Mouse (Mus musculus) liver, adult 2 months (tissue): ENCODE results near the gene Tmem132b. TPM values are rescaled to one million over a fixed set of nuclear protein-coding genes. Genes with fewer than 3 reads are reported as not detected.
"Not testable (repeated sequence)": the region's sequence is repeated elsewhere in the genome, so short reads cannot be mapped to it uniquely, and the experiment has no call there.

ENCODE experiments used
- DNase-seq: peaks from one replicate; pipeline ENCODE4 v3.0.0-alpha.2; 2011; ENCODE audit warnings: low read depth, low spot score; ENCODE audit errors: extremely low read depth
- H3K27ac ChIP-seq: fragments of 200-500 bp; replicated peaks from 2 replicates; pipeline ENCODE4 v1.5.1; 2012; ENCODE audit warnings: low read depth, mild to moderate bottlenecking, control low read depth, inconsistent platforms, low read length; ENCODE audit not compliant: insufficient read depth
- H3K27me3 ChIP-seq: fragments of 200-500 bp; 2 replicates; pipeline ENCODE4 v1.6.1; 2012; ENCODE audit warnings: mild to moderate bottlenecking, moderate library complexity, low read length, inconsistent platforms; ENCODE audit not compliant: control insufficient read depth, insufficient read depth
- H3K36me3 ChIP-seq: fragments of 200-500 bp; 2 replicates; pipeline ENCODE4 v1.6.1; 2012; ENCODE audit warnings: low read length, inconsistent platforms; ENCODE audit not compliant: control insufficient read depth, insufficient read depth
- H3K4me1 ChIP-seq: fragments of 200-500 bp; 2 replicates; pipeline ENCODE4 v1.6.1; 2011; ENCODE audit warnings: low read length; ENCODE audit not compliant: control insufficient read depth, insufficient read depth
- H3K4me3 ChIP-seq: fragments of 200-500 bp; 2 replicates; pipeline ENCODE4 v1.5.1; 2011; ENCODE audit warnings: low read depth, mild to moderate bottlenecking, control low read depth, low read length, moderate library complexity; ENCODE audit not compliant: insufficient read depth
- H3K79me2 ChIP-seq: fragments of 200-500 bp; 2 replicates; pipeline ENCODE4 v1.6.1; 2012; ENCODE audit warnings: inconsistent platforms, mild to moderate bottlenecking, low read length, moderate library complexity; ENCODE audit not compliant: control insufficient read depth, insufficient read depth
- H3K9ac ChIP-seq: fragments of 200-500 bp; 2 replicates; pipeline ENCODE4 v1.6.1; 2012; ENCODE audit warnings: low read depth, mild to moderate bottlenecking, control low read depth, inconsistent platforms, low read length
- CTCF ChIP-seq: fragments of 200-500 bp; IDR thresholded peaks from 2 replicates; pipeline ENCODE4 v1.5.1; 2011; ENCODE audit warnings: low read depth, low read length, control low read depth
- POLR2A ChIP-seq: fragments of 200-500 bp; IDR thresholded peaks from 2 replicates; pipeline ENCODE4 v1.6.1; 2011; ENCODE audit warnings: low read length, control low read depth; ENCODE audit not compliant: insufficient read depth; ENCODE audit errors: extremely low read depth
- WGBS: fragments of 180-500 bp; shearing (Covaris S2); methylation state at CpG from one replicate; pipeline ENCODE4 v1.1.7; 2018; 5-methylcytosine and 5-hydroxymethylcytosine counted together
- polyA plus RNA-seq: library from polyadenylated mRNA; depleted of rRNA; stranded (reverse); fragments of >200 nt; gene quantifications from 2 replicates; pipeline ENCODE4 v1.2.3, GENCODE M21; 2012
- total RNA-seq: library from RNA; depleted of rRNA; stranded (reverse); fragments of >200 nt; gene quantifications from 2 replicates; pipeline ENCODE4 v1.2.3, GENCODE M21; 2014

The Tmem132b gene
- total and polyA plus RNA-seq, 2 experiments: not detected

- WGBS: 91% methylated on average over 11 of the region's 11 CpGs
- Histone ChIP-seq H3K79me2 (no peaks in the 10 kb centered on the region; the same call in 1 of the 2 replicates), H3K36me3 (peaks cover 42% of the 10 kb centered on the region), H3K4me3 (no peak overlapping the region), H3K27ac (peak overlapping the region; percentile 35; the same call in 1 of the 2 replicates), H3K4me1 (peaks cover 36% of the 10 kb centered on the region), H3K27me3 (no peaks in the 10 kb centered on the region), H3K9ac (no peak overlapping the region)
- DNase-seq: no peak
- TF ChIP-seq CTCF: no peak
Observed at GRCm38 (mm10) chr5:125487375-125488115, 44.0 kb upstream of the Tmem132b start.

- H3K79me2 ChIP-seq: no peaks in the 10 kb centered on the region; the same call in 1 of the 2 replicates
- peaks cover 31% of the 10 kb centered on the region for H3K4me1 ChIP-seq
- peak overlapping the region; percentile 35; the same call in 1 of the 2 replicates for H3K27ac ChIP-seq
- TF ChIP-seq POLR2A: no peak
- peak; percentile 33; the same call in 1 of the 2 replicates for TF ChIP-seq CTCF
- no peaks in the 10 kb centered on the region for H3K27me3 ChIP-seq
- H3K9ac ChIP-seq: no peak overlapping the region
- no peak for DNase-seq
- WGBS: 72% methylated on average over 4 of the region's 4 CpGs
- H3K4me3 ChIP-seq: no peak overlapping the region
- peaks cover 42% of the 10 kb centered on the region for H3K36me3 ChIP-seq
Observed at GRCm38 (mm10) chr5:125488116-125488455, 43.5 kb upstream of the Tmem132b start.

DNA sequence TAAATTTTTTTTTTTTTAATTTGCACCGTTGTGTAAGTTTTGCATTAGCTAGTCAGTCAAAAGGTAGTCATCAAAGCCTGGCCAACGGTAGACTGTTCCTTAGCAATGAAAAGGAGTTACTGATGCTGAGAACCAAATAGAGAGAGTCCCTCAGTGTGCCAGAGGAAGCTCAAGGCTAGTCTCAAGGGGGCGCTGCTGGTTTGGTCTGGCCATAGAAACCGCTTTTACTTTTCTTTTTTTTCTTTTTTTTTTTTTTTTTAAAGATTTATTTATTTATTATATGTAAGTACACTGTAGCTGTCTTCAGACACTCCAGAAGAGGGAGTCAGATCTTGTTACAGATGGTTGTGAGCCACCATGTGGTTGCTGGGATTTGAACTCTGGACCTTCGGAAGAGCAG lies 42.6 kb upstream of the Tmem132b start:
- not testable (repeated sequence) for H3K27ac ChIP-seq, H3K9ac ChIP-seq, H3K4me3 ChIP-seq, DNase-seq, H3K27me3 ChIP-seq, H3K79me2 ChIP-seq
- H3K4me1 ChIP-seq: peaks cover 22% of the 10 kb centered on the region
- WGBS: 88% methylated on average over 5 of the region's 5 CpGs
- peaks cover 37% of the 10 kb centered on the region for H3K36me3 ChIP-seq

GRCm38 (mm10) chr5:125491107-125491506 lies 40.5 kb upstream of the Tmem132b start:
- 39% methylated on average over 10 of the region's 10 CpGs for WGBS
- Histone ChIP-seq H3K27me3 (no peaks in the 10 kb centered on the region), H3K27ac (peak overlapping the region; percentile 82; the same call in 1 of the 2 replicates), H3K79me2 (peaks cover 2% of the 10 kb centered on the region; the same call in 1 of the 2 replicates), H3K4me1 (peaks cover 20% of the 10 kb centered on the region), H3K9ac (peak overlapping the region; percentile 25), H3K4me3 (no peak overlapping the region), H3K36me3 (peaks cover 41% of the 10 kb centered on the region)
- TF ChIP-seq CTCF: no peak
- TF ChIP-seq POLR2A: no peak
- peak; percentile 94 for DNase-seq

DNA sequence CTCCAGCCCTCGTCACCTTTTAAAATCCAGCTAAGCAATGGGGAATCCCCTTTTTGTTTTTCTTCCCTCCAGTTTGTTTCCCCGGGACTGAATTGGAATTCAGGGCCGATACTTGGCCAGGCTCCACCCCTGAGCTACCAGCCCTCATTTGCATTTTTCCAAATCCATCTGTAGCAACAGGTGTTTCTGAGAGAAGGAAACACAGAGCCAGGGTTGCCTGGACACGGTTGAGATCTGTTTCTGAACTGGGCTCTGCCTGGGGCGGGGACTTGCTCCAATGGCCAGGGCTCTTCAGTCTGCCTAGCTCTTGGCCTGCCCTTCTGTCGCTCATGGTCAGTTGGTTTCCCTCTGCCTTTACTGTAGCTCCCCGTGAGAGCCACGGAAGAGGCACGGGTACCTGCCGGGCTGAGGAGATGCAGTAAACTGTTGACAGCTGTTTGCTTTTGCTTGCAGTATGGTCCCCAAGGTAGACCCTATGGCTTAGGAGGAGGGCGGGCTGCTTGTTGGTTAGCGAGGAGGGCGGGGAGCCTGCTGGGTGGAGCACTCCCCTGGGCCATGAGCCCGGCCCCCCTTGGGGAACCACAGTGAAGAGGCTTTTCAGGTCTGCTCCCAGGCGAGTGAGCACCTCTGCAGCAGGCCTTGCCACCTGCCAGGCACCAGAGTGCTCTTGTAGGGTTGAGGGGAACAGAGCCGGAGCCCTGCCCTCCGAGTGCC lies 39.0 kb upstream of the Tmem132b start:
- no peak for TF ChIP-seq CTCF
- TF ChIP-seq POLR2A: no peak
- peak overlapping the region; percentile 6; the same call in 1 of the 2 replicates for H3K27ac ChIP-seq
- peaks cover 35% of the 10 kb centered on the region for H3K36me3 ChIP-seq
- peak overlapping the region; percentile 1; the same call in 1 of the 2 replicates for H3K9ac ChIP-seq
- H3K4me3 ChIP-seq: no peak overlapping the region
- no peak for DNase-seq
- no peaks in the 10 kb centered on the region for H3K27me3 ChIP-seq
- H3K4me1 ChIP-seq: peaks cover 24% of the 10 kb centered on the region
- 85% methylated on average over 17 of the region's 17 CpGs for WGBS
- H3K79me2 ChIP-seq: peaks cover 4% of the 10 kb centered on the region; the same call in 1 of the 2 replicates

DNA sequence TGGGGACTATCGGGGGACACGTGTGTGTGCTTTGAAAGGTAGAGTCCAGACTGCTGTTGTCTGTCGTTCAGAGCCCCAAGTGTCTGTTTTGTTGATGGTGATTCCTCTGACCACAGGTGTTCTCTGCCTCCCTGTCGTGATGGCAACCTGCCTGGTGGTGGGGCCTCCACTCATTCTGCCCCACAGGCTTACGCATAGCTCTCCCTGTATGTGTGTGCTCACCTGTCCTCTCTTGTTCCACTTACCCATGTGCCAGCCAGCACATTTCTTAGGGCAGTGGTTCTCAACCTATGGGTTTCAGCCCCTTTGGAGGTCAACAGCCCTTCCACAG lies 38.5 kb upstream of the Tmem132b start:
- peaks cover 33% of the 10 kb centered on the region for H3K36me3 ChIP-seq
- no peaks in the 10 kb centered on the region for H3K27me3 ChIP-seq
- no peak overlapping the region; the same call in 1 of the 2 replicates for H3K27ac ChIP-seq
- 90% methylated on average over 5 of the region's 5 CpGs for WGBS
- no peak for DNase-seq
- peaks cover 29% of the 10 kb centered on the region for H3K4me1 ChIP-seq
- TF ChIP-seq CTCF: no peak
- TF ChIP-seq POLR2A: no peak
- peaks cover 4% of the 10 kb centered on the region; the same call in 1 of the 2 replicates for H3K79me2 ChIP-seq
- no peak overlapping the region for H3K4me3 ChIP-seq
- H3K9ac ChIP-seq: no peak overlapping the region; the same call in 1 of the 2 replicates
